Mouse (Mus musculus): ENCODE results near the gene 2310079G19Rik. TPM values are rescaled to one million over a fixed set of nuclear protein-coding genes. Genes with fewer than 3 reads are reported as not detected.
A peak's percentile ranks its signal among the peaks of the same experiment; 100 is the strongest.

2310079G19Rik gene
- polyA plus RNA-seq, 1 experiment from 2014 or later, result not detected

GRCm38 (mm10) chr16:88604570-88604969 lies 22.9 kb downstream of the 2310079G19Rik start:
- Histone ChIP-seq H3K36me3 (ENCODE audit: insufficient read depth, low read length) (no peaks in the 10 kb centered on the region), H3K9ac (replicated peaks; ENCODE audit: low read depth) (no peak overlapping the region), H3K27me3 (replicated peaks; ENCODE audit: insufficient read depth, low read length) (peaks cover 3% of the 10 kb centered on the region; the same call in 1 of the 2 replicates), H3K9me3 (ENCODE audit: low read length) (no peaks in the 10 kb centered on the region), H3K4me3 (ENCODE audit: low read depth, low read length) (no peak overlapping the region), H3K4me2 (replicated peaks; ENCODE audit: low read depth, low read length) (no peak overlapping the region), H3K4me1 (ENCODE audit: insufficient read depth, low read depth, low read length) (no peaks in the 10 kb centered on the region), H3K27ac (ENCODE audit: low read length) (no peak overlapping the region)
- ATAC-seq (no peak), DNase-seq (ENCODE audit: low spot score) (peak; percentile 28)
- no peak for TF ChIP-seq CTCF (IDR thresholded peaks at IDR 0.05)
- TF ChIP-seq EP300 (IDR thresholded peaks at IDR 0.05), result peak; percentile 17; the same call in 1 of the 2 replicates
- 63% methylated on average over 6 of the region's 6 CpGs for WGBS

- TF ChIP-seq EP300 (IDR thresholded peaks at IDR 0.05) (no peak), CTCF (IDR thresholded peaks at IDR 0.05) (no peak)
Observed at GRCm38 (mm10) chr16:88602464-88602863, 25.0 kb downstream of the 2310079G19Rik start.

GRCm38 (mm10) chr16:88600303-88600702 lies 27.2 kb downstream of the 2310079G19Rik start:
- H3K27me3 ChIP-seq (replicated peaks; ENCODE audit: insufficient read depth, low read length), result no peaks in the 10 kb centered on the region; the same call in 1 of the 2 replicates

More at GRCm38 (mm10) chr16:88602464-88602863, 25.0 kb downstream of the 2310079G19Rik start:
- Histone ChIP-seq H3K36me3 (ENCODE audit: insufficient read depth, low read length) (no peaks in the 10 kb centered on the region), H3K4me1 (ENCODE audit: insufficient read depth, low read depth, low read length) (no peaks in the 10 kb centered on the region), H3K27me3 (replicated peaks; ENCODE audit: insufficient read depth, low read length) (no peaks in the 10 kb centered on the region; the same call in 1 of the 2 replicates), H3K9me3 (ENCODE audit: low read length) (no peaks in the 10 kb centered on the region), H3K4me3 (ENCODE audit: low read depth, low read length) (no peak overlapping the region), H3K27ac (ENCODE audit: low read length) (no peak overlapping the region), H3K4me2 (replicated peaks; ENCODE audit: low read depth, low read length) (no peak overlapping the region), H3K9ac (replicated peaks; ENCODE audit: low read depth) (no peak overlapping the region)
- ATAC-seq (no peak), DNase-seq (ENCODE audit: low spot score) (no peak)
- 44% methylated on average over 1 of the region's 1 CpGs for WGBS

GRCm38 (mm10) chr16:88599504-88600237 lies 27.8 kb downstream of the 2310079G19Rik start:
- H3K9ac ChIP-seq (replicated peaks; ENCODE audit: low read depth), result no peak overlapping the region
- no peak overlapping the region for H3K27ac ChIP-seq (ENCODE audit: low read length)
- TF ChIP-seq CTCF (IDR thresholded peaks at IDR 0.05) (no peak), EP300 (IDR thresholded peaks at IDR 0.05) (peak; percentile 69)
- no peak overlapping the region for H3K4me2 ChIP-seq (replicated peaks; ENCODE audit: low read depth, low read length)
- DNase-seq (ENCODE audit: low spot score) (peak; percentile 49), ATAC-seq (peak; percentile 62; the same call in 1 of the 2 replicates)
- no peaks in the 10 kb centered on the region for H3K4me1 ChIP-seq (ENCODE audit: insufficient read depth, low read depth, low read length)
- 32% methylated on average over 16 of the region's 16 CpGs for WGBS
- H3K9me3 ChIP-seq (ENCODE audit: low read length), result no peaks in the 10 kb centered on the region
- H3K36me3 ChIP-seq (ENCODE audit: insufficient read depth, low read length), result no peaks in the 10 kb centered on the region
- H3K27me3 ChIP-seq (replicated peaks; ENCODE audit: insufficient read depth, low read length), result no peaks in the 10 kb centered on the region; the same call in 1 of the 2 replicates
- no peak overlapping the region for H3K4me3 ChIP-seq (ENCODE audit: low read depth, low read length)

More at GRCm38 (mm10) chr16:88600303-88600702, 27.2 kb downstream of the 2310079G19Rik start:
- no peak for TF ChIP-seq CTCF (IDR thresholded peaks at IDR 0.05)
- TF ChIP-seq EP300 (IDR thresholded peaks at IDR 0.05), result no peak
- H3K4me3 ChIP-seq (ENCODE audit: low read depth, low read length), result no peak overlapping the region
- no peak for ATAC-seq
- H3K4me2 ChIP-seq (replicated peaks; ENCODE audit: low read depth, low read length), result no peak overlapping the region
- no peaks in the 10 kb centered on the region for H3K36me3 ChIP-seq (ENCODE audit: insufficient read depth, low read length)
- H3K9me3 ChIP-seq (ENCODE audit: low read length), result no peaks in the 10 kb centered on the region
- no peak for DNase-seq (ENCODE audit: low spot score)
- no peak overlapping the region for H3K9ac ChIP-seq (replicated peaks; ENCODE audit: low read depth)
- H3K27ac ChIP-seq (ENCODE audit: low read length), result no peak overlapping the region
- H3K4me1 ChIP-seq (ENCODE audit: insufficient read depth, low read depth, low read length), result no peaks in the 10 kb centered on the region
- WGBS, result 46% methylated on average over 8 of the region's 8 CpGs

GRCm38 (mm10) chr16:88592758-88593157 lies 34.7 kb downstream of the 2310079G19Rik start:
- Histone ChIP-seq H3K4me2 (replicated peaks; ENCODE audit: low read depth, low read length) (no peak overlapping the region), H3K36me3 (ENCODE audit: insufficient read depth, low read length) (no peaks in the 10 kb centered on the region), H3K27ac (ENCODE audit: low read length) (no peak overlapping the region), H3K9me3 (ENCODE audit: low read length) (no peaks in the 10 kb centered on the region), H3K4me1 (ENCODE audit: insufficient read depth, low read depth, low read length) (no peaks in the 10 kb centered on the region), H3K27me3 (replicated peaks; ENCODE audit: insufficient read depth, low read length) (no peaks in the 10 kb centered on the region), H3K9ac (replicated peaks; ENCODE audit: low read depth) (no peak overlapping the region), H3K4me3 (ENCODE audit: low read depth, low read length) (no peak overlapping the region)
- ATAC-seq, result no peak
- TF ChIP-seq EP300 (IDR thresholded peaks at IDR 0.05) (no peak), CTCF (IDR thresholded peaks at IDR 0.05) (peak; percentile 51)
- no peak for DNase-seq (ENCODE audit: low spot score)

DNA sequence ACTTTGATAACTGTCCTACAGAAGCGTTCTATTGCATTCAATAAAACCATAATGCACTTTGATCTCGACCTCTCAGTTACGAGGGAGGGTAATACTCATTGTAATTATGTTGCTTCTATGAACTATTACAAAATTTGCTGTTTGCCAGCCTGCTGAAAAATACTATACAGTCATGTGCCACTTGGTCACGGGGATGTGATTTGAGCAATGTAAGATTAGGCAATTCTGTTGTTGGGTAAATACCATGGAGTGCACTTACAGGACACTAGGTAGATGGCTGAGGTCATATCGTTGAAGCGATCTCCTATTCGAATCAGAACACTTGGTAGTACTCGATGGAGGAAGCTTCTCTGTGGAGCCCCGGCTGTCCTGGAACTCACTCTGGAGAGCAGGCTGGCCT lies 44.1 kb downstream of the 2310079G19Rik start:
- WGBS, result 74% methylated on average over 9 of the region's 9 CpGs
- ATAC-seq, result no peak

More for the DNA sequence above, 44.1 kb downstream of the 2310079G19Rik start:
- Histone ChIP-seq H3K9me3 (ENCODE audit: low read length) (no peaks in the 10 kb centered on the region), H3K4me2 (replicated peaks; ENCODE audit: low read depth, low read length) (no peak overlapping the region), H3K4me1 (ENCODE audit: insufficient read depth, low read depth, low read length) (no peaks in the 10 kb centered on the region), H3K27ac (ENCODE audit: low read length) (no peak overlapping the region), H3K36me3 (ENCODE audit: insufficient read depth, low read length) (no peaks in the 10 kb centered on the region), H3K4me3 (ENCODE audit: low read depth, low read length) (no peak overlapping the region), H3K9ac (replicated peaks; ENCODE audit: low read depth) (no peak overlapping the region), H3K27me3 (replicated peaks; ENCODE audit: insufficient read depth, low read length) (no peaks in the 10 kb centered on the region)
- DNase-seq (ENCODE audit: low spot score), result no peak
- no peak for TF ChIP-seq CTCF (IDR thresholded peaks at IDR 0.05)
- TF ChIP-seq EP300 (IDR thresholded peaks at IDR 0.05), result no peak

Other genes starting within 250 kb of the 2310079G19Rik start
- not detected in 2 replicates for gene Cldn17, start 120.7 kb downstream of the 2310079G19Rik start, polyA plus RNA-seq (2015; fragmentation: Nextera tagmentation; extraction: Ambion mirVana)
- 2.1 and 2.3 TPM in 2 replicates for gene Cldn8, start 64.5 kb downstream of the 2310079G19Rik start, polyA plus RNA-seq (2015; fragmentation: Nextera tagmentation; extraction: Ambion mirVana)
- gene Krtap24-1, start 15.4 kb downstream of the 2310079G19Rik start, polyA plus RNA-seq (2015; fragmentation: Nextera tagmentation; extraction: Ambion mirVana), result not detected in 2 replicates
- gene Krtap26-1, start 20.1 kb upstream of the 2310079G19Rik start, polyA plus RNA-seq (2015; fragmentation: Nextera tagmentation; extraction: Ambion mirVana), result not detected in 2 replicates
- gene Krtap27-1, start 44.0 kb upstream of the 2310079G19Rik start, polyA plus RNA-seq (2015; fragmentation: Nextera tagmentation; extraction: Ambion mirVana), result not detected in 2 replicates
- not detected in 2 replicates for gene 2310061N02Rik, start 80.3 kb upstream of the 2310079G19Rik start, polyA plus RNA-seq (2015; fragmentation: Nextera tagmentation; extraction: Ambion mirVana)
- gene Krtap13-1, start 101.2 kb upstream of the 2310079G19Rik start, polyA plus RNA-seq (2015; fragmentation: Nextera tagmentation; extraction: Ambion mirVana), result not detected in 2 replicates
- gene Krtap13, start 124.0 kb upstream of the 2310079G19Rik start, polyA plus RNA-seq (2015; fragmentation: Nextera tagmentation; extraction: Ambion mirVana), result not detected in 2 replicates
- not detected in 2 replicates for gene 2310034C09Rik, start 131.2 kb upstream of the 2310079G19Rik start, polyA plus RNA-seq (2015; fragmentation: Nextera tagmentation; extraction: Ambion mirVana)
- not detected in 2 replicates for gene 2310057N15Rik, start 146.5 kb upstream of the 2310079G19Rik start, polyA plus RNA-seq (2015; fragmentation: Nextera tagmentation; extraction: Ambion mirVana)
- gene Gm5965, start 150.2 kb upstream of the 2310079G19Rik start, polyA plus RNA-seq (2015; fragmentation: Nextera tagmentation; extraction: Ambion mirVana), result not detected in 2 replicates
- gene Gm20741, start 184.6 kb upstream of the 2310079G19Rik start, polyA plus RNA-seq (2015; fragmentation: Nextera tagmentation; extraction: Ambion mirVana), result not detected in 2 replicates
- gene Krtap15, start 192.5 kb upstream of the 2310079G19Rik start, polyA plus RNA-seq (2015; fragmentation: Nextera tagmentation; extraction: Ambion mirVana), result not detected in 2 replicates
- gene Krtap14, start 198.5 kb upstream of the 2310079G19Rik start, polyA plus RNA-seq (2015; fragmentation: Nextera tagmentation; extraction: Ambion mirVana), result not detected in 2 replicates
- gene Krtap19-1, start 241.7 kb upstream of the 2310079G19Rik start, polyA plus RNA-seq (2015; fragmentation: Nextera tagmentation; extraction: Ambion mirVana), result not detected in 2 replicates
- not detected in 2 replicates for gene Krtap19-2, start 246.6 kb upstream of the 2310079G19Rik start, polyA plus RNA-seq (2015; fragmentation: Nextera tagmentation; extraction: Ambion mirVana)

All from lung, postnatal 0 days (tissue).